In genomic region chr5:99157973-99158372, GRCm38 (mm10) we compare ENCODE assay signal across 9 mouse cellular contexts.
DNase-seq lines count a peak whose midpoint lies in the region; ATAC-seq and TF ChIP-seq lines count a peak whose summit lies in the region.
"Had no signal": no experiment of that assay in that cellular context is flagged by ENCODE, and none has a peak within 500 bp of the region (broad histone marks: within the 10 kb centered on the region; RNA-seq: fewer than 3 reads in every experiment).

No protein-coding gene starts in this region.

- peak; percentile 51 for TF ChIP-seq CTCF in ES-Bruce4 (IDR thresholded peaks at IDR 0.05; ENCODE audit: low read depth, low read length)

- TF ChIP-seq POLR2A in ES-Bruce4 (IDR thresholded peaks at IDR 0.05; ENCODE audit: insufficient read depth, low read length): no peak

- H3K4me1 ChIP-seq in heart, embryonic 12.5 days (replicated peaks): no peaks in the 10 kb centered on the region
- H3K4me1 ChIP-seq in ES-Bruce4 (ENCODE audit: control insufficient read depth, insufficient read depth, low read length): no peaks in the 10 kb centered on the region
- H3K4me1 ChIP-seq in midbrain, embryonic 11.5 days (ENCODE audit: control insufficient read depth, insufficient read depth, low read length): no peaks in the 10 kb centered on the region

- ATAC-seq in heart, embryonic 12.5 days (ENCODE audit: insufficient number of reproducible peaks, low FRiP score): no peak
- no peak for ATAC-seq in midbrain, embryonic 11.5 days (ENCODE audit: low FRiP score)
- ATAC-seq in erythroid progenitor cell, adult 5-6 weeks (replicated peaks; ENCODE audit: low FRiP score, poor library complexity, severe bottlenecking): no peak

- peaks cover 11% of the 10 kb centered on the region; the same call in 1 of the 2 replicates for H3K27me3 ChIP-seq in heart, embryonic 12.5 days (replicated peaks)
- no peaks in the 10 kb centered on the region for H3K27me3 ChIP-seq in ES-Bruce4 (ENCODE audit: control insufficient read depth, insufficient read depth, low read length, poor library complexity, severe bottlenecking)
- H3K27me3 ChIP-seq in midbrain, embryonic 11.5 days (ENCODE audit: control insufficient read depth, insufficient read depth, low read length): no peaks in the 10 kb centered on the region

- H3K9me3 ChIP-seq in heart, embryonic 12.5 days (replicated peaks): no peaks in the 10 kb centered on the region
- no peaks in the 10 kb centered on the region for H3K9me3 ChIP-seq in ES-Bruce4 (replicated peaks; ENCODE audit: control insufficient read depth, insufficient read depth, low read length, poor library complexity, severe bottlenecking)
- no peaks in the 10 kb centered on the region for H3K9me3 ChIP-seq in midbrain, embryonic 11.5 days (ENCODE audit: control insufficient read depth, low read length)

- intact Hi-C loops in heart, postnatal 10 days (cut with DNase I): loop anchor here (5.0 to 10.0 kb wide), 2 partner anchors 253 to 811 kb away; no protein-coding TSS in a partner anchor

- H3K4me3 ChIP-seq in heart, embryonic 12.5 days: no peak overlapping the region
- H3K4me3 ChIP-seq in ES-Bruce4 (ENCODE audit: low read depth, low read length): no peak overlapping the region
- H3K4me3 ChIP-seq in midbrain, embryonic 11.5 days (ENCODE audit: low read depth, low read length): no peak overlapping the region

- WGBS in heart, embryonic 12.5 days: 4% methylated on average over 1 of the region's 1 CpGs
- WGBS in midbrain, embryonic 11.5 days: 11% methylated on average over 1 of the region's 1 CpGs

- DNase-seq in heart, postnatal 10 days: peak; percentile 48 to 74
- peak; percentile 23 for DNase-seq in c-Kit-positive CD71-negative TER-119-negative erythroid progenitor cells, embryonic 14.5 days (ENCODE audit: low read depth)
- DNase-seq in frontal cortex, postnatal 10 days (ENCODE audit: low spot score in 2 of 2): peak; percentile 14 to 51
- DNase-seq in layer of hippocampus, postnatal 14 days (ENCODE audit: low spot score in 2 of 2): peak; percentile 43 to 76
- peak; percentile 92 for DNase-seq in midbrain, embryonic 11.5 days (ENCODE audit: low spot score, missing footprints)

- H3K9ac ChIP-seq in heart, embryonic 12.5 days: no peak overlapping the region
- H3K9ac ChIP-seq in ES-Bruce4 (ENCODE audit: low read depth, poor library complexity, severe bottlenecking): no peak overlapping the region
- H3K9ac ChIP-seq in midbrain, embryonic 11.5 days (ENCODE audit: low read length): no peak overlapping the region

- TF ChIP-seq EP300 in ES-Bruce4 (IDR thresholded peaks at IDR 0.05; ENCODE audit: insufficient read depth, low read depth, low read length): no peak

- no peak overlapping the region for H3K4me2 ChIP-seq in heart, embryonic 12.5 days
- H3K4me2 ChIP-seq in midbrain, embryonic 11.5 days: no peak overlapping the region

- H3K27ac ChIP-seq in heart, embryonic 12.5 days (ENCODE audit: poor library complexity, severe bottlenecking): no peak overlapping the region
- no peak overlapping the region for H3K27ac ChIP-seq in ES-Bruce4 (ENCODE audit: insufficient read depth, low read length)
- H3K27ac ChIP-seq in midbrain, embryonic 11.5 days (ENCODE audit: low read depth, low read length): no peak overlapping the region
- H3K27ac ChIP-seq: macrophage had no signal

- H3K36me3 ChIP-seq in heart, embryonic 12.5 days: no peaks in the 10 kb centered on the region
- H3K36me3 ChIP-seq in ES-Bruce4 (ENCODE audit: control insufficient read depth, insufficient read depth, low read length, poor library complexity, severe bottlenecking): no peaks in the 10 kb centered on the region
- H3K36me3 ChIP-seq in midbrain, embryonic 11.5 days (ENCODE audit: control insufficient read depth, insufficient read depth, low read length): no peaks in the 10 kb centered on the region

Comparison
In these comparisons a context has a peak if more than half of its experiments do, and no peak if none do; other contexts are left out.
1. DNase-seq: peak in every context shown above with its lines; median percentile 92 in midbrain, embryonic 11.5 days; 61 in heart, postnatal 10 days; 60 in layer of hippocampus, postnatal 14 days; 32 in frontal cortex, postnatal 10 days; 23 in c-Kit-positive CD71-negative TER-119-negative erythroid progenitor cells, embryonic 14.5 days.